Mouse (Mus musculus) MEL (cell line): ENCODE data around the gene Ppp2r1b.

Experiments used
- MEF2A ChIP-seq: IDR thresholded peaks from 2 replicates; pipeline ENCODE4 v1.6.1; 2014; ENCODE audit warnings: low read depth, mild to moderate bottlenecking, inconsistent platforms, low read length, improper control_type of control experiment; ENCODE audit not compliant: poor library complexity, insufficient replicate concordance, severe bottlenecking; ENCODE audit errors: extremely low read depth
- POLR2A ChIP-seq, 2 experiments: IDR thresholded peaks; 2 replicates each; pipeline ENCODE4 v1.6.1; 2011 to 2012; ENCODE audit warnings: low read length in 2 of 2, mild to moderate bottlenecking in 2 of 2, control low read depth in 1 of 2, improper control_type of control experiment in 1 of 2, low read depth in 1 of 2, moderate library complexity in 1 of 2; ENCODE audit not compliant: control insufficient read depth in 1 of 2, insufficient read depth in 1 of 2, poor library complexity in 1 of 2

DNA sequence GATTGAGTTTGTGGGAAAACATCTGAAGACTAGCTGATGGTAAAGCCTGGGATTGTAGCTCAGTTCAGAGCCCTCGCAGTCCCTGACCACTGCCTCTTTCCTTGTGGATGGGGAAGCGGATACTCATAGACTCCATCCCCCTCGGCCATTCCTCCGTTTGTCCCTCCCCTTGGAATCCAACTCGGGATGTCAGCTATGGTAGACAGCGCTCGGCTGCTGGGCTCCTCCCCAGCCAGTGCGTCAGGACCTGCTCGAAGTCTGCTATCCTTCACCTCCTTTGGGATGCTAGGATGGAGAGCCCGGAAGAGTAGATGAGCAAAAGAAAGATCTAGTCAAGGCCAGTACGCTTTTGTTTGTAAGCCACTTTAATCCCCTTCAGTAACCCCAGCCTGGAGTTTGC, 5.2 kb downstream of the Ppp2r1b start:
- TF ChIP-seq MEF2A (no peak), POLR2A (IDR thresholded peaks at IDR 0.05; ENCODE audit: control insufficient read depth in 1 of 2, insufficient read depth in 1 of 2, low read depth in 1 of 2, low read length in 2 of 2, poor library complexity in 1 of 2) (no peak)
